Mouse (Mus musculus): ENCODE results near the gene Sp110. TPM values are rescaled to one million over a fixed set of nuclear protein-coding genes. Genes with fewer than 3 reads are reported as not detected.
"Not testable (repeated sequence)": the region's sequence is repeated elsewhere in the genome, so short reads cannot be mapped to it uniquely, and the experiment has no call there.

Gene Sp110
- total RNA-seq (2014; rRNA removed) (0.36 and 0.68 TPM in 2 replicates), polyA plus RNA-seq (2015; fragmentation: Nextera tagmentation; extraction: Ambion mirVana) (1.0 and 1.1 TPM in 2 replicates)

DNA sequence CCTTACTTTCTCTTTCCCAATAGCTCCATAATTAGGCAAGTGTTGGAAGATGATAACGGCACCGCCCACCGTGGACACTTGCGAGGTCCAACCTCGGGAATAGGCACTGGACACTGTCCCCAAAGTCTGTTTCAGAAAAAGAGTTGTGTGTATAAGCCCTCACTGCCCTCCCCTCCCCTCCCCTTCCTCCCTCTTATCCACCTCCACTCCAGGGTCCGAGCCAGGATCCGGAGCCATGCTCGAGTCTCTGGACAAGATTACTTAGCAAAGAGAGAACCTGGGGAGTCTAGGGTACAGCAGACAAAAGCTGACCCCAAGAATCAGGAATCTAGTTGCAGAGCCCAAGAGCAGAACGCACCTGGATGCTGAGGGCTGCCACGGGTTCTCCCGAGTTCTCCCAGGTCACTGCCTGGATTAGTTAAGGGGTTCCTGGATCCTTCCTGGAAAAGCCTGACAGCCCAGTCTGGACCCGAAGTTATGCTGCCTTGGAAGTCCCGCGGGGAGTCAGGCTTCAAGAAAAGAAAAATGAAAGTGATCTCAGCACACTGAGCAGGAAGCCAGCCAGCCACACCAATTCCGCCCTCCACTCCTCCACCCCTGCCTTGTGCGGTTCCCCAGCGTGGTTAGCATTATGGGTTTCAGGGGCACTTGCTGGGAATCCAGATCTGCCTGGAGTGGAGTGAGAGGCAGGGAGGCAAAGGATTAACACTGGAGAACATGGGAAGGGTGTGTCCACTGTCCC, at the start of gene Sp110:
TSS of gene Sp110 (minus strand) at position 547 of the 742 bp plus-strand sequence.
- not testable (repeated sequence) for H3K36me3 ChIP-seq (ENCODE audit: insufficient read depth, low read length); H3K4me3 ChIP-seq (ENCODE audit: low read length); H3K9ac ChIP-seq (replicated peaks; ENCODE audit: low read length); DNase-seq (ENCODE audit: low spot score); ATAC-seq; H3K4me2 ChIP-seq (ENCODE audit: low read depth, low read length); H3K27me3 ChIP-seq (ENCODE audit: insufficient read depth, low read length); H3K9me3 ChIP-seq (ENCODE audit: low read length); H3K4me1 ChIP-seq (ENCODE audit: insufficient read depth, low read length); H3K27ac ChIP-seq
- 75% methylated on average over 16 of the region's 17 CpGs for WGBS

DNA sequence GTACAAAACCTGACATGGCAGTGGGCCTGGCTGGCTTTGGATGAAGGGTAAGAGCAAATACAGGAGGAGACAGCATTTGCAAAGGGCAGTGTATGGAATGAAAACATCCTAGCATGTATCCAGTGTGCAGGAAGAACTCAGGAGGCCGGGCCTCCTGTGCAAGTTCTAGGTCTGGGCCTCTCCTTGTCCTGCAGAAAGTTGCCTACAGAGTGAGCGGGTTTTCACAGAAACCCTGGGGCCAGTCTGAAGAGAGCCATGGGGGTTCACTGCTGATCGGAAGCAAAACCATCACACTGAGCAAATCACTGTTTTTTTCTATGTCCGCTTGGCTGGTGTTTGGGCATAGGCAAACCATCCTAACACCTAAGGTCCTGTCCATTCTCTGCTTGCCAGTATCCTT, 39.5 kb upstream of the Sp110 start:
- DNase-seq (ENCODE audit: low spot score); ATAC-seq: not testable (repeated sequence)

DNA sequence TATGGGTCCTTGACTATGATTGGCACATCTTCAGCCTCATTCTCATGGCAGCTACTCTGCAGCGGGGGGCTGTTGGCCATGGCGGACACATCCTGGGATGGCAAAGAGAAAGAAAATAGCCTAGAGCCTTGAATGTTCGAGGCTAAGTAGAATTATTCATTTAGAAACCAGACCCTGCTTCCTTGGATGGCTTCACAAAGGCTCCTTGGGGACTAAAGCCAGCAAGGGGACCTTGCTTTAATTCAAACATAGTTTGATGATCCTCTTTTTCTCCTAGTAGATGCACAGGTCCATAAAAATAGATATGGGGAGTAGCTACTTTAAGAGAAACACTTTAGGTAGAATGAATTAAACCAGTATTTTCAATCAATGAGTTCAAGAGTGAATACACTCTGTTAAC, 38.3 kb upstream of the Sp110 start:
- H3K27ac ChIP-seq; ATAC-seq; H3K27me3 ChIP-seq (ENCODE audit: insufficient read depth, low read length); H3K9me3 ChIP-seq (ENCODE audit: low read length); H3K9ac ChIP-seq (replicated peaks; ENCODE audit: low read length); DNase-seq (ENCODE audit: low spot score); H3K4me3 ChIP-seq (ENCODE audit: low read length); H3K36me3 ChIP-seq (ENCODE audit: insufficient read depth, low read length); H3K4me2 ChIP-seq (ENCODE audit: low read depth, low read length); H3K4me1 ChIP-seq (ENCODE audit: insufficient read depth, low read length): not testable (repeated sequence)
- WGBS, result 53% methylated on average over 3 of the region's 3 CpGs

More for the DNA sequence above, 39.5 kb upstream of the Sp110 start:
- not testable (repeated sequence) for H3K4me1 ChIP-seq (ENCODE audit: insufficient read depth, low read length); H3K4me3 ChIP-seq (ENCODE audit: low read length); H3K27ac ChIP-seq; H3K36me3 ChIP-seq (ENCODE audit: insufficient read depth, low read length); H3K9ac ChIP-seq (replicated peaks; ENCODE audit: low read length); H3K27me3 ChIP-seq (ENCODE audit: insufficient read depth, low read length); H3K4me2 ChIP-seq (ENCODE audit: low read depth, low read length); H3K9me3 ChIP-seq (ENCODE audit: low read length)
- 85% methylated on average over 4 of the region's 4 CpGs for WGBS

DNA sequence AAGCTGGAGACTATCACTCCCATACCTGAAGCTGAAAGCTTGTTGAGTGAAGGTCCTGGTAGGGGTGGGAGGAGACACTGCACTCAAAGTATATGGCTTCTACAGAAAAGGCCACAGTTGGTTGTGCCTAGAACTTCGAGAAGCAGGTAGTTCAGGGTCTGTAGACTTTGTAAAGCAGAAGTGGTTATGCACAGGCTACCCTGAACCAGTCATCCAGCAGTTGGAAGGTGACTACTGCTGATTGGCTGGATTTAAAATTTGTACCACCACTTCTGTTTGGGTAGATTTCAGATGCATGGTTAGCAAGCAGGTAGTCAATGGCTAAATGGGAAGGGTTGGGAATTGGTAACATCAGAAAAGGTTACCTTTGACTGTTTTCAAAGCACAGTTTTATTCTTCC, 20.1 kb upstream of the Sp110 start:
- H3K27ac ChIP-seq; H3K4me2 ChIP-seq (ENCODE audit: low read depth, low read length); DNase-seq (ENCODE audit: low spot score); H3K4me3 ChIP-seq (ENCODE audit: low read length); H3K36me3 ChIP-seq (ENCODE audit: insufficient read depth, low read length); H3K4me1 ChIP-seq (ENCODE audit: insufficient read depth, low read length); ATAC-seq; H3K27me3 ChIP-seq (ENCODE audit: insufficient read depth, low read length); H3K9me3 ChIP-seq (ENCODE audit: low read length); H3K9ac ChIP-seq (replicated peaks; ENCODE audit: low read length): not testable (repeated sequence)
- 74% methylated on average over 1 of the region's 1 CpGs for WGBS

DNA sequence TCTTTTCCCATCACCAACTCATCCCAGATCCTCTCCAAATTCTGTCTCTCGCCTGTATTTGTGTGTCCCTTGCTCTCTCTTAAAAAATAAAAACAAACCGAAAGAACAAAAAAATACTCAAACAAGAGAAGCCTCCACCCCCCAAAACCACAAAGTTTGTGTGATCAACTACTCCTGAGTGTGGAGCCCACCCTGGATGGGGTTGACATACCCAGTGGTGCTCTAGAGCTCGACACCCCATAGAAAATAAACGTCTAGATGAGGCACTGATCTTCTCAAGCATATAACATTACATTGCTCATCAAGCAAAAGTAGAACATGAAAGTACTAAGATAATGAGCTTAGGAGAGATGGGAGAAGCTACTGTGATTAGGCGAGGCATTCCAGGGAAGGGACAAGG, 18.5 kb upstream of the Sp110 start:
- not testable (repeated sequence) for H3K4me1 ChIP-seq (ENCODE audit: insufficient read depth, low read length); H3K27ac ChIP-seq; H3K9ac ChIP-seq (replicated peaks; ENCODE audit: low read length); ATAC-seq; H3K36me3 ChIP-seq (ENCODE audit: insufficient read depth, low read length); DNase-seq (ENCODE audit: low spot score); H3K9me3 ChIP-seq (ENCODE audit: low read length); H3K4me2 ChIP-seq (ENCODE audit: low read depth, low read length); H3K27me3 ChIP-seq (ENCODE audit: insufficient read depth, low read length); H3K4me3 ChIP-seq (ENCODE audit: low read length)
- 61% methylated on average over 4 of the region's 5 CpGs for WGBS

DNA sequence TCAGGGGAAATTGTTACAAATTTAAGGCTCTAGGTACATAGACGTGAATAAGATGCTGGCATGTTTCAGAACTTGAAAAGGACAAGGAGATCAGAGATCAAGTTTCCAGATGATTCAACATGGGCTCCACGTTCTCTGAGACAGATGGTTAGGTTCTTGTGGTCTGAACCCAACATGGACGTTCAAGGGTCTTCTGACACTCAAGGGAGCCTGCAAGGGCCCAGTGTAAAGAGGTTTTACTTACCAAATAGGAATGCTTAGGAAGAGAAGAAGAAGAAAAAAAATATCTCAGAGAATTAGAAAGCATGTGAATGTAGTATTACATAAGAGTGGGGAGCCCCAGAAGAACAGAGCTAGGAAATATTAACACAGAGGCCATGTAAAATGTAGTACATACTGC, 17.2 kb upstream of the Sp110 start:
- ATAC-seq; H3K27ac ChIP-seq; H3K4me3 ChIP-seq (ENCODE audit: low read length); DNase-seq (ENCODE audit: low spot score); H3K9me3 ChIP-seq (ENCODE audit: low read length); H3K9ac ChIP-seq (replicated peaks; ENCODE audit: low read length); H3K4me1 ChIP-seq (ENCODE audit: insufficient read depth, low read length); H3K36me3 ChIP-seq (ENCODE audit: insufficient read depth, low read length); H3K27me3 ChIP-seq (ENCODE audit: insufficient read depth, low read length); H3K4me2 ChIP-seq (ENCODE audit: low read depth, low read length): not testable (repeated sequence)
- 64% methylated on average over 3 of the region's 3 CpGs for WGBS

DNA sequence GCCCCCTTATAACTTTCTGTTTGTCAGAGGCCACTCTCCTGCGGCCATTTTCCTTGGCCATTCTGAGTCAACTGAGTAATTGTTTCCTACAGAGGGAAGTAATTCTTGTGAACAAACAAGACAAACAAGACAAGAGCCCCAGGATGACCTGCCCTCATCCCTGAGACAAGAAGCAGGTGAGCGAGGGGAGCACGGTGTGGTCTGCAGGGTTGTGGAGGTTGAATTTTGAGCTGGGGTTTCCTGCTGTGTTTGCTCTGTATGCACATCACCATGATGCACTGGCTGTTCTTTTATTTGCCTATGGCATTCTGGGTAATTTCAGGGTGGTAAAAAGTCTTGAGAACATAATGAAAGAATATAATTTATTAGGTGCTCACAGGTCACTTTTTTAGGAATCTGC, 16.5 kb upstream of the Sp110 start:
- not testable (repeated sequence) for H3K9ac ChIP-seq (replicated peaks; ENCODE audit: low read length); H3K4me2 ChIP-seq (ENCODE audit: low read depth, low read length); DNase-seq (ENCODE audit: low spot score); H3K27me3 ChIP-seq (ENCODE audit: insufficient read depth, low read length); H3K36me3 ChIP-seq (ENCODE audit: insufficient read depth, low read length); H3K4me1 ChIP-seq (ENCODE audit: insufficient read depth, low read length); ATAC-seq; H3K9me3 ChIP-seq (ENCODE audit: low read length); H3K27ac ChIP-seq; H3K4me3 ChIP-seq (ENCODE audit: low read length)
- 90% methylated on average over 3 of the region's 3 CpGs for WGBS

DNA sequence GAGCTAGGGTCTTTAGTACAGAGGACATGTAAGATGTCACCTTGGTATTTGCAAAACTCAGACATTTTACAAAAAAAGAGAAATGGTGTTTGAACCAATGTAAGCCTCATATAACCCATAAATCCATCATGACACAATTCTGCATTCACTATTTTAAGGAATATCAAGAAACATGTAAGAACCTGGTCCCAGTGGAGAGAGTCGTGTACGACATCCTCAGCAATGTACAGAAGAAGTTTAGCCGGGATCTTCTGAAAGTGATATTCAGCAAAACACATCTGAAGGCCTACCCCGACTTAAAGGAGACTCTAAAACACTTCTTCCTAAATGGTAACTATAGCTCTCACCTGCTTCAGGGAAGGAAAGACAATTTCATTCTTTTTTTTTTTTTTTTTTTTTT, 12.0 kb upstream of the Sp110 start:
- not testable (repeated sequence) for H3K36me3 ChIP-seq (ENCODE audit: insufficient read depth, low read length); H3K4me2 ChIP-seq (ENCODE audit: low read depth, low read length); H3K9me3 ChIP-seq (ENCODE audit: low read length); H3K27me3 ChIP-seq (ENCODE audit: insufficient read depth, low read length); H3K4me3 ChIP-seq (ENCODE audit: low read length); H3K4me1 ChIP-seq (ENCODE audit: insufficient read depth, low read length); DNase-seq (ENCODE audit: low spot score); H3K9ac ChIP-seq (replicated peaks; ENCODE audit: low read length); ATAC-seq; H3K27ac ChIP-seq
- no CpG with 5 or more reads among the region's 4 CpGs for WGBS

DNA sequence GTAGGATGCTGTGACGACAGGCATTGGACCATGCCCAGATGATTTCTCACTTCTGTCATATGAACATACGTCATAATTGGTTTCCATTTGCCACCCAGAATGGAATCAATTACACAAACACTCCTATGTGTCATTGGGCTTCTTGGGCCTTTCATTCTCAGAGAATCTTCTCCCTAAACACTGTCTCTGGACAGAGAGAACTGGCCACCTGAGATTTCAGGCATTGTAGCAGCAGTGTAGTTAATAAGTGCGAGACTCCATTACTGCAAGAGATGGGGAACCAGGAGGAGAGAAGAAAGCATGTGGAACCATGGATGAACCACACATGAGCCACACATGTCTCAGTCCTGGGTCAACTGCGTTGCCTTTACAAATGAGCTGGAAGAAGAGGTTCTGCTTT, 9.7 kb upstream of the Sp110 start:
- not testable (repeated sequence) for H3K4me2 ChIP-seq (ENCODE audit: low read depth, low read length); H3K4me3 ChIP-seq (ENCODE audit: low read length); H3K36me3 ChIP-seq (ENCODE audit: insufficient read depth, low read length); ATAC-seq; H3K9ac ChIP-seq (replicated peaks; ENCODE audit: low read length); DNase-seq (ENCODE audit: low spot score); H3K4me1 ChIP-seq (ENCODE audit: insufficient read depth, low read length); H3K9me3 ChIP-seq (ENCODE audit: low read length); H3K27ac ChIP-seq; H3K27me3 ChIP-seq (ENCODE audit: insufficient read depth, low read length)
- WGBS, result 87% methylated on average over 3 of the region's 4 CpGs

DNA sequence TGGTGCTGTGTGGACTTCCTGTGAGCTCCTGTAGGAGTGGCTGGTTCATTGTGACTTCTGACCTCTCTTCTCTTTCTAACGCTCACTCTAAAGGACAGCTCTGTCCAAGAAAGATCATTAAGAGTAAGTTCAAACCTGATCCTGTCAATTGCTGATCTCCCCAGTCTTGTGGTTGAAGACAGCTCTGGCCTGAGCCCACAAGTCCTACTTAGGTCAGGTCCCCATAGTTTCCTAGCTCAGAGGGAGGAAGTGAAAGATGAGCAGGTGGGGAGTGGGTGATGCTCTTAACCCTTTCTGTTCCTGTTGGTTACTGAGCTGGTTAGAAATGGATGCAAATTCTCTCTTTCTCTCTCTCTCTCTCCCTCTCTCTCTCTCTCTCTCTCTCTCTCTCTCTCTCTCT, 5.7 kb upstream of the Sp110 start:
- not testable (repeated sequence) for H3K9ac ChIP-seq (replicated peaks; ENCODE audit: low read length); H3K4me1 ChIP-seq (ENCODE audit: insufficient read depth, low read length); H3K4me3 ChIP-seq (ENCODE audit: low read length); ATAC-seq; H3K4me2 ChIP-seq (ENCODE audit: low read depth, low read length); H3K36me3 ChIP-seq (ENCODE audit: insufficient read depth, low read length); H3K27ac ChIP-seq; DNase-seq (ENCODE audit: low spot score); H3K9me3 ChIP-seq (ENCODE audit: low read length); H3K27me3 ChIP-seq (ENCODE audit: insufficient read depth, low read length)
- no CpG with 5 or more reads among the region's 1 CpGs for WGBS
